Mouse (Mus musculus): ENCODE measurements at regions not wholly inside any gene's neighbourhood (a gene's known extent, or its start where the extent isn't known, plus 50 kb on each side); places are given as distances from the start of the nearest gene placed in this dataset.
"Not testable (repeated sequence)": the region's sequence is repeated elsewhere in the genome, so short reads cannot be mapped to it uniquely, and the experiment has no call there.

DNA sequence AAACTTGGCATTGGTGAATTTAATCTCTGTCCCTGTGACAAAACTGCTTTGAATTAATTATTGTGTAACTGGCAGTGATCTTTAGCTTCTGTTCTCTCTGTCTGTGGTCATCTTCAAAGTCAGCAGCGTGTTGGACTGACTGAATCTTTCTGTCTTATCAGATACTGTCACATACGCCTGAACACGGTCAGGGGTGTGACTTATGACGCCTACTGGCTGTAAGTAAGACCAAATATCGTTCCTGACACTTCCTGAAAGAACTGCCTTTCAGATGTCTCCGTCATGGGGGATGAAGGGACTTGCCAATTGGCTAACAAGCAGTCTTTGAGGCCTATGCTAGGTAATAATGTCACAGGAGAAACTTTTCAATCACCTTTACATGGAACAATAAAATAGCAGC, 402.2 kb downstream of the Gabrg2 start:
- H3K4me2 ChIP-seq = no peak overlapping the region
- ATAC-seq (replicated peaks; ENCODE audit: insufficient number of reproducible peaks, low FRiP score, low TSS enrichment) = no peak
- 55% methylated on average over 6 of the region's 6 CpGs for WGBS (ENCODE audit: insufficient replicate concordance)

DNA sequence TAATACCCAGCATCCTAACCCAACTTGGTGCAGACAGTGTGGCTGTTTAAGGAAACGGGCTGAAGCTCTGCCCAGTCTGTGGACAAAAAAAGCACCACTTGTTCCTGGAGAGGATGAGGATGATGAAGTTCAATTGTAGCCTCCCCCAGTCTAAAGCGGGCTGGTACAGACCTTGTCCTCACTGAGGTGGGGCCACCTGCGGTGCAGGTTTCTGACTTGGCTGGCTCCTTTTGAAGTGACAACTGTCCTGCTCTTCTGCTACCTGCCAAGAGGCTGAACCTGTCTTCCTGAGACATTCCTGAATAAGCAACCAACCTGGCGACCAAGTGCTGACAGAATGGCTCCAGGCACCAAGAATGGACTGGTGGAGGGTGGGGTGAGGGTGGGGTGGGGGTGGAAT, 409.2 kb downstream of the Gabrg2 start:
- H3K27ac ChIP-seq (ENCODE audit: low read depth, low read length); H3K27me3 ChIP-seq (ENCODE audit: control insufficient read depth, insufficient read depth, low read length): not testable (repeated sequence)
- 54% methylated on average over 4 of the region's 4 CpGs for WGBS (ENCODE audit: insufficient replicate concordance)

More for the DNA sequence above, 402.2 kb downstream of the Gabrg2 start:
- no peaks in the 10 kb centered on the region for H3K9me3 ChIP-seq (replicated peaks; ENCODE audit: control insufficient read depth, low read length)
- H3K4me1 ChIP-seq (ENCODE audit: control insufficient read depth, insufficient read depth, low read length) = no peaks in the 10 kb centered on the region
- H3K4me3 ChIP-seq (ENCODE audit: low read depth, low read length) = no peak overlapping the region
- H3K36me3 ChIP-seq (ENCODE audit: control insufficient read depth, insufficient read depth, low read length) = no peaks in the 10 kb centered on the region
- no peaks in the 10 kb centered on the region for H3K27me3 ChIP-seq (ENCODE audit: control insufficient read depth, insufficient read depth, low read length)
- H3K9ac ChIP-seq (ENCODE audit: low read depth, low read length) = no peak overlapping the region
- H3K27ac ChIP-seq (ENCODE audit: low read depth, low read length) = no peak overlapping the region

More for the DNA sequence above, 409.2 kb downstream of the Gabrg2 start:
- H3K9me3 ChIP-seq (replicated peaks; ENCODE audit: control insufficient read depth, low read length); H3K9ac ChIP-seq (ENCODE audit: low read depth, low read length); H3K4me3 ChIP-seq (ENCODE audit: low read depth, low read length); H3K4me1 ChIP-seq (ENCODE audit: control insufficient read depth, insufficient read depth, low read length); H3K4me2 ChIP-seq; H3K36me3 ChIP-seq (ENCODE audit: control insufficient read depth, insufficient read depth, low read length); ATAC-seq (replicated peaks; ENCODE audit: insufficient number of reproducible peaks, low FRiP score, low TSS enrichment): not testable (repeated sequence)

Data from heart, embryonic 11.5 days (tissue).